Mouse (Mus musculus) bone marrow, adult 2 months (tissue): Measurements from ENCODE around the gene Spata2.

Experiments
- CTCF ChIP-seq: fragments of 200-500 bp; IDR thresholded peaks from 2 replicates; pipeline ENCODE4 v1.5.1; 2011; ENCODE audit warnings: low read length, control low read depth; ENCODE audit not compliant: control insufficient read depth, insufficient read depth
- POLR2A ChIP-seq: fragments of 200-500 bp; IDR thresholded peaks from 2 replicates; pipeline ENCODE4 v1.6.1; 2011; ENCODE audit warnings: low read depth, mild to moderate bottlenecking, control low read depth, low read length, borderline replicate concordance; ENCODE audit not compliant: control insufficient read depth

GRCm38 (mm10) chr2:167484932-167485331, 7.8 kb downstream of the Spata2 start:
- TF ChIP-seq CTCF = no peak
- TF ChIP-seq POLR2A = no peak
